Mouse (Mus musculus) lung, postnatal 10 days (tissue): ENCODE data around the gene Snx13.
A peak's percentile ranks its signal among the peaks of the same experiment; 100 is the strongest.

Experiments
- DNase-seq: peaks from one replicate; pipeline ENCODE4 v3.0.0; 2021

Gene Snx13

DNA sequence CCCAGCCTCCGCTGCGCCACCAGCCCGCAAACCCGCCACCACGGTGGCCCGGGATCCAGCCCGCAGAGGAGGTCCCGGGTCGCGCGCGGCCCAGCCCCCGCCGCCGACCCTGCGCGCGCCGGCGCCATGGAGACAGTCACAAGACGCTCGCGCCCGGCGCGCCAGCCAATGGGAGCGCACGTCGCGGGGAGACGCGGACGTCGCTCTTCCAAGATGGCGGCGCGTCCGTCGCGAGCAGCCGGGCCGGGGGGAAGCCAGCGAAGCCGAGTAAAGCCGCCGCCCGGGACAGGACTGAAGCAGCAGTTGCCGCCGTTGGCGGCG is at the start of gene Snx13:
TSS of gene Snx13 (plus strand) at position 188 of the 321 bp plus-strand sequence.
- DNase-seq = peak; percentile 93

DNA sequence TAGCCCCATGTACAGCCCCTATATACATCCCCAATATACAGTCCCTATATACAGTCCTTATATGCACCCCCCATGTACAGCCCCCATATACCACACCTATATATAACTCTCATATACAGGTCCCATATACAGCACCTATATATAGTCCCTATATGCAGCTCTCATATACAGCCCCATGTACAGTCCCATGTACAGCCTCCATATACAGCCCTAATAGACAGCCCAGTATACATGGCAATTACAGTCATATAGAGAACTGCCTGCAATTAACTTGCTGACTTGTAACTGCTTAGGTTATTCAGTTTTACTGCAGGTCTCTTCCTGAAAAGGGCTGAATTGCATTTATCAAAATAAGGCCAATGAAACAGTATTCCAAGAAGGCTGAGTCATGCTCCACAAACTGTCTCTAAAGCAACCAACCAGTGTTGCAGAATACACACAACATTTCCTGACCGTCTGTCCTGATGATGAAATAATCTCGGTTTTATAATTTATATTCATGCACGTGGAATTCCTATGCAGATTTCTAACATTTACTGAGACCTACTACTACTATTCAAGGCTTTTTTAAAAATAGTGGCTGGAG is 49.3 kb upstream of the Snx13 start:
- DNase-seq = no peak

DNA sequence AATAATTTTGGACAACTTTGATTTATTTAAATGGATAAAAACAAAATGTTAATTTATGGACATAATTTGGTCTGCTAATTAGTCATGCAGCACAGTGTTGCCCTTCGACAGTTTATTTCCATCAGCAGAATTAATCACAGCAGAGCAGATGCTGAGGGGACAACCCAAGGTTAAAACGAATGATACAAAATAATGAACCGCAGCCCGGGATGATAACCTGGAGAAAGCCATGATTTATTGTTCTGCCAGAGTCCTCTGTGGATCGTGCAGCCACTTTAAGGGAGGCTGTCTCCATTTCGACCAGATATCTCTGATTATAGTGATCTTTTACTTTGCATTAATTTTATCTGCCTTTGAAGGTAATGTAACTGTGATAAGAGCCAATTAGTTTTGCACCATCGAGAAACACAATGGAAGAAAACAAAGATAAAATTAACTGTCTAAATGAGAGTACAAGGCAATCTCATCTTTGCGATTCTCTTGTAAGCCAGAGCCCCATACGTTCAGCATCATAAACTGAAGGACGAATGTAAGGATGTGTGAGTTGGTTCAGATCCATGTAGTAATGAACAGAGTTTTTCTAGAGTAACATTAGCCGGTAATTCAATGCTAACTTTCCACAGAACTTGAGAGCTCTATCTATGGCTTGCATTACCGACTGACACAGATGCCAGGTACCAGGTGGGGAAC is 48.1 kb upstream of the Snx13 start:
- no peak for DNase-seq

DNA sequence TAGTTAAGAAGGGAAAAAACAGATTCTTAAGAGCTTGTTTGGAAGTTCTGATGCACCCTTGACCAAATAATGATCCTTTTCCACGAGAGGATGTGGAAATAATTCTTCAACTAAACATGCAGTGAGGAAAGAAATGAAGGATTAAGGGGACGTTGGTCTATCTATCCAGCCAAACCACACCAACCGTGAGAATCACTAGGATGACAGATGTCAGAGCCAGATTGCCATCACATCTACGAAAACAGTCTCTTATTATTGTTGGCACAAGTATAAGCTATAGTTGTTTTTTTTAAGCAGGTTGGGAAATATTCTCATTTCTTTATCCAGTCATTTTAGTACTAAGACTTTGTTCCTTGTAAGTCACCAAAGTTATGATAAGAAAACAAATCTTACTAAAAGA is 46.7 kb upstream of the Snx13 start:
- no peak for DNase-seq

DNA sequence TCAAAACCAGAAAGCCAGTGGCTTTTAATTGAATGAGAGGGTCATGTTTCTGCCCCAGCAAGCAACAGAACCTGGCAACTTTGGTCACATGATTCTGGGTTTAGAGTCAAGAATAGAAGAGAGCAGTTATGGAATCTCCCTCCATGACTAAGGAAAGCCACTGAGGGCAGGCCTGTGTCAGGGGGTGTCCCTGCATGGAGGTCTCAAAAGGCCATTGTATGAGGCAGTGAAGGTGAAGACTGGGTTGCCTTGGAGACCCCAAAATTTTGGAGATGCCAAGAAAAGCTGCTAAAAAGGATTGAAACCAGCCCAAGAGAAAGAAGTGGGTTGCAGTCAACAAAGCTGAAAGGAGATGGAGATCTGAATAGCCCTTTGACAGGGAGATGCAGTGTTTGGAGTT is 41.2 kb upstream of the Snx13 start:
- DNase-seq = no peak

DNA sequence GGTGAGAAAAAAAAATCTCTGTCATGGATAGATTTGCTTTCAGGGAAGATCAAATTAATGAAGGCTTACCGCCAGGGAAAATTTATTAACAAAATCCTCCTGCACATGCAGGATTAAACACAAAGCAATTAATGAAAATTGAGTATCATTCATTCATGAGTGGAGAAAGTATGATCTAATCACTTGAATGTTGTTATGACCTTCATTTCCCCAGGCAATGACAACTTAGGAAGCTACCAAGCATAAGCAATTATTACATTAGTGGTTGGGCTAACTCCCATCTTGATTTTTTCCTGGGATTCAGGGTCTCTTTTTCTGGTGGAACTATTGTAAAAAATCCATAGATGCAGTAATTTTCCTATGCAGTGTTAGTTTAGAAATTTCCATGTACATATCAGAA is 39.1 kb upstream of the Snx13 start:
- DNase-seq = no peak

DNA sequence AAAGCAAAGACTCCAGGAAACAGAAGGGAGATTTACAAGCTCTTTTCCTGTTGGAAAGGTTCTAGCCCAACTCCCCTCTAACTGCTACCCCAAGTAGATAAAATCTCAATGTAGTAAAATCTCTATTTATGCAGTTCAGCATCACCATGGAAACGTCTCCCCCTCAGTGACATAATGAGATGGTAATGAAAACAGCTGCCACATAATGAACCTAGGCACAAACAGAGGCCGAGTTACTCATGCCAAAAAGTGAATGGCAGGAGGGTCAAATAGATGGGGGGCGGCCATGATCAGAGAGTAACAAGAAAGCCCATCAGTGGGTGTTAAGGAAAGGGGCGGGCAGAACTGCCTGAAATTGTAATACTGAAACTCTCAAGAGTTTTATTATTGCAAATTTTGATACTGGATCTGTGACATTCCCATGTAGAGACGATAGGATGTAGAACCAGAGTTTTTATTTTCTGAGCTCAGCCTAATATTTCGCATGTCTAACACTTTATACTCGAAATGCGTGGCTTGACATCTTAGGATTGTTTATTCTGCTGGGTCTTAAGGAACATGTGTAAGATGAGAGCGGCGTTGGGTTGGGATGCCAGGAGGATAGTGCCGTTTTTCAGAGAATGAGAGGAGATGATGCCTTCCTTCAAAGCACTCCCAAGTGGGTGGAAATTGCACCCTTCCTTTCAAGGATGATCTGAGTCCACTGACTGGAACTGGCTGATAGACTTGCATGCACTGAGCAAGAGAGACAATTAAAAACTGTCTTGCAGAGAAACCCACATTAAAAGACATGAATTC is 38.4 kb upstream of the Snx13 start:
- no peak for DNase-seq

DNA sequence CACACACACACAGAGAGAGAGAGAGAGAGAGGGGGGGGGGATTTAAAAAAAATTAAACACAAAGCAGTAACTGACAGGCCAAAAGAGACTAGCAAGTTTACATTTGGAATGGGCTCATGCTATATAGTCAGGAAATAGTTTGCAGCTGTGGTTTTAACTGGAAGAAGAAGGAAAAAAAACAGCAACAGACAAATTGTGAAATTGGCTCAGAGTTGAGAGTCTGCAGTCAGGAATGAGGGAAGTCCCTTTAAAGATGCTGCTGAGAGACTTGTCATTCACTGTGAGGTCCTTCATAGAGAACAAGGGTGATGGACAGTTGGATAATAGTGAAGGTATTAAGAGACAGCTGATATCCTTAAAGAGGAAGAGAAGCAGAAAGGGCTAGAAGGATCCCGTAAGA is 35.5 kb upstream of the Snx13 start:
- DNase-seq = no peak

DNA sequence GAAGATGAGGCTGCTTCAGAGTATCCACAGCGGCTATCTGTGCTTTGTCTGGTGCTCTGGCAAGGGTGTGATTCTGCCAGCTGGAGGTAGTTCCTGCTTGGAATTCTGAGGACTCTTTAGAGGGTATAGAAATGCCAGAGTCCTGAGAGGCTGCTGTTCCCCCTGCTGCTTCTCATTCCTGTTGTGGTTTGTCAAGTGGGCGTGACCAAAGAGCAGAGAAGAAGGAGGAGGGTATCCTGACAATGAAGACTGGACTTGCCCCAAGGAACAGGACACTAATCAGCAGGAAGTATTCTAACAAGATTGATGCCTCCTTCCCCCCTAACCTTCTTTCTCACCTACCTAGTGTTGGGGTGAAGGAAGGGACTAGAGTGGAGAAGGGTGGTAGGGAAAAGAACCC is 33.0 kb upstream of the Snx13 start:
- DNase-seq = no peak

DNA sequence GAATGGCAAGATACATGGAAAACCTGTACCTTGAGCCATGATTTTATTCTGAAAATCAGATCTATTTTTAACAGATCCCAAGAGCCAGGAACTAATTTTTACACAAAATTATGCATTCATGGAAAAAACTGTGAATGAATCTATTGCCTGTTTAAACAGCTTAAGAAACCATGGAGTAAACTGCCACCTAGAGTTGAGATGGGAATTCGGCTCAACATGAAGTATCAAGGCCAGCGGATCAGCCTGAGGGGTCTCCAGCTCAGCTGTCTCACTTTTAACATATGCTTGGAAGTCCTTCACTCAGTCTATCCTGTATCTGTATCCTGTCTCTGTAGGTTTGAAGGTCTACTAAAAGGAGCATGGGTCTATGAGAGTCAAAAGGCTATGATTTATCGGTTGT is 30.9 kb upstream of the Snx13 start:
- peak; percentile 7 for DNase-seq

DNA sequence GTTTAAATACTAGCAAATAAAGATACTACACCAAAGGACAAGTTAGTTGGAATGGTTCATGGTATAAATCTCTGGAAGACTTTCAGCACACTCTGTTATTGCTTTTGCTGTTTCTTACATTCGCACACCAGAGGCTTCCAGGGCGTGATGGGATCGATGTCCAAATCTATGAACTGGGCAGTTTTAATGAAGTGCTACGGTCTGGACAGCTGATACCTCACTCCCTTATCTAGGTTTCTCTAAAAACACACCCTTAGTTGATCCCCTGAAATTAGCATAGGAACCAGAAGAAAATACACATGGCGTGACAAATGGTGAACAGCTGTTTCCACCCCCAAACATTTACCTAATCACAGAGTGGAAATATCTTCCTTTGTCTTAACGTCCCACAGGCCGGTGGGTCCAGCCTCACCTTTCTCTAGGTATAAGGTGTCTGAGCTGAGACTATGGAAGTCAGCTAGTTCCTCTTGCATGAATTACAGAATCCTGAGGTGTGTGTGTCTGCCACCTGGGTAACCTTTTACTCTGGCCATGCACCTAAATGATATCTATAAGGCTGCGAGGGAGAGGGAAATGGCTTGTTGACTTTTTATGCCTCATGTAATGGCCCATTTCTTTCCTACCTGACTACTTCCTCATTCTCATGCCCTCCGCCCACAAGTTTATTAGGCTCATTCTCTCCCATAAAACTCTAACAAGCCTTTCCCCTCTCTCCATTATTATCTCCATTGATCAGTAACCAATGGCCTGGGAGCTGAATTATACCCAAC is 30.3 kb upstream of the Snx13 start:
- no peak for DNase-seq

DNA sequence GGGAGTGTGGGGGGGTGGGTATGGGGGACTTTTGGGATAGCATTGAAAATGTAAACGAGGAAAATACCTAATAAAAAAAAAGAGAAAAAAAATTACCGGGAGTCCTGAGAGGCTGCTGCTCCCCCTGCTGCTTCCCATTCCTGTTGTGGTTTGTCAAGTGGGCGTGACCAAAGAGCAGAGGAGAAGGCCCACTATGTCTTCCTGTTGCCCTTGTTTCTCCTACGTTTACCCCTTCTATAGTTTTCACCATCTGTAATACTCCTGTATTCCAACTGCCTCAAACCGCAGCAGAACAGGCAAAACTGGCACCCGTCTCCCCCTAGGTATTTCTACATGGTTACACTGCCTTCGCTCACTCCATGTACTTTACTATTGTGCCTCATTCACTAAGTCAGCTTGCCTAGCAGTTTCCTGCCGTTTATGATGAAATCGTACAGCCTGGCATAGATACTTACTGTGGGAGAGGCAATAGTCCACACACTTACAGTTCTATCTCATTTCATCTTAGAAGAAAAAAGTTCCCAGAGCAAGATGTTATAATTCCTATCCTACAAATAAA is 28.2 kb upstream of the Snx13 start:
- DNase-seq = no peak

DNA sequence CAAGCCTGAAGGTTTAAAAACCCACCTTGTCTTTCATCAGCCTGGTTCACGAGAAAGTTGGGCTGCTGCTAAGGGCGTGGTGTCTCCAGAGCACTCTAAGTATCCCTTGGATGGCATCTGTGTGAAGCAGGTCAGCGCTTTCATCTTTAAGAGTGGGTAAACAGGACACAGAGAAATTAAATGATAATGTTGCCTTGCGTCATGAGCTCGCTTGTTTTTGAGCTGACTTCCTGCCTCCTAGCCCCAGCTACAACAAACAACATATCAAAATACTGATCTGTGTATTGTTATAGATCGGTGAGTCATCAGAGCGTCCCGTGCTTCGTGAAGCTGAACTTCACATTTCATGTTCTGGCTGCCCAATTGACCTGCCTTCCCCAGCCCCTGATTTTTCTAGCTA is 25.7 kb upstream of the Snx13 start:
- peak; percentile 26 for DNase-seq

DNA sequence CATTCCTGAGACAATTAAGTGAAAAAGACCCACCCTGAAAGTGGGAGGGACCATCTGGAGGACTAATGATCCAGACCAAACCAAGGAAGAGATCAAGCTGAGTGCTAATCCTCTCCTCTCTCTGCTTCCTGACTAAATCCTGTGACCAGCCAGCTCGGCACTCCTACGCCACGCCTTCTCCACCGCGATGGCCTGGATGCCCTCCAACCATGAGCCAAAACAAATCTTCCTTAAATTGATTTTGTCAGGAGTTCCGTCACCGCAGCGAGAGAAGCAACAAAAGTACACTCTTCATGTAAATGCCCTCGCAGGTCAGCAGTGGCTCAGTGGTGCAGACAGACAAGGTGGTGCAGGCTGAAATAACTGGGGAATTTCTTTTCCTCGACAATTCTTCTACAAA is 24.9 kb upstream of the Snx13 start:
- peak; percentile 17 for DNase-seq

DNA sequence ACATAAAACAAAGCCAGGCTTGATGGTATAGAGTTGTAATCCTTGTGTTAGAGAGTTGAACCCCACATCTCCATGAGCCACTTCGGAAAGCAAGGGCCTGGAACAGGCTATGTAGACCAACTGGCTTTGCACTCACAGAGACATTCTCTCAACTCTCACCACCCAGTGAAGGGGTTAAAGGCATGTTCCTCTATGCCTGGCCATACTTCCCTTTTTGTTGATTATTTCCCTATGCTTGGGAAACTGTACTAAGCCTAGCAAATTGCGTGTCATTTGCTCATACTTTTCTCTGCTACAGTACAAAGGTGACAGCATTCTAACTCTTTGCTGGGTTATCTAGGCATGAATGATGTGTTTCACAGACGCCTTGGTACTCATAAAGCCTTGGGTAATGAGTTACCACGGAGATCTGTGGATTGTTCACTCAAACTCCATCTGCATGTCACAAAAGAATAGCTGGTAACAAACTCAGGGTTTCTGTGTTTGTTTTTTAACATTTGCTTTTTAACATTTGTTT is 21.0 kb upstream of the Snx13 start:
- no peak for DNase-seq

DNA sequence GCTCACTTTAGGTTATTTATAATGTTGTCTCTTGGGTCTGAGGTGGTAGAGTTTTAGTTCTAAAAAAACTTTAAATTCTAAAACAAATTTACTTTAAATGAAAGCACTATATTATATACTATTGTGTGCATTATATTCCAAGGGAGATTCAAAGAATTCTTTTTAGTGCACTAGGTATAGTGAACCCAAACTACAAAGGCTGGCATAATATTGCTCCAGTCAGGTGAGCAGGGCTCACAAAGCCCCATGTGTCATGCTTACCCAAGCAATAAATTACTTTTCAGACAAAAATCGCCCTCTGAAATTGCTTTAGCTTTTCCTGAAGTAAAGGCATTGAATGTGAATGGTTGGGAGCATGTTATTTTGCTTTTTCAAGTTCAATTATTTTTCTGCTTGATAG is 19.5 kb upstream of the Snx13 start:
- no peak for DNase-seq

DNA sequence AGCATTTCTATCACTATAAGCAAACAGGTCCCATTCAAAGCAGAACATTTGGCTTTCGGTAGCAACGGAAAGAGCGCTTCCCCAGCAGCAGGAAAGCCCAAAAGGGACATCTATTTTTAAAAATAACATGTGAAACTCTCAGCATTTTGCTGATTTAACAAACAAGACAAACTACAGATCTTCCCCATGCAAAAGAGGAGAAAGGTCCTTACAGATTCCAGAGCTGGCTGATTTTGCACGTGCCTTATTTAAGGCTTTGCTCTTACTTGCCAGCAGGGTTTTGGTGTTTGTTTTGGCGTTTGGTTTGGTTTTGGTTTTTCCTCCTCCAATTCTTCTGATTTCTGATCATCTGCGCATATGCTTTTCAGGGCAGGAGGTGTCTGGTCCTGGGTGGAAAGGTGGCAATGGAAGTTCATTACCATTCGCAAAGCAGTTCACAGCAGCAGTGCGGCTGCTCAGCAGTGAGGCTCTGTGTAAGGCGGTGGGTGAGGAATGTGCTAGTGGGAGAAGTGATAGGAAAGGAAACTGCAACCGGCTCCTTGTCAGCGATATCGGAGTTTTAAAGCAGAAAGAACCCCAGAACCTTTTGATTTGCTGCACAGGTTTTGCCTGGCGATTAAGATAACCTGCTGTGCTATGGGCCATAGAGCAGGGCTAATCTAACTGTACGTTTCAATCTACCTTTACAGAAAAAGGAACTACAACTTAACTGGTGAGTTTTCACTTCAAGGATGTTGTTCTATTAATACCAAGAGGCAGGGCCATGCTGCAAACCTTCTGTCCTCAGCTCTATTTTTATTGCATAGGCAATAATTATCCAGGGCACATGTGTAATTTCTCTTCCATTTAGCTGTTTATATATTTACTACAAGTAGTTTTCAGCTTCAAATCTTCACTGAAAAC is 8.1 kb upstream of the Snx13 start:
- DNase-seq = no peak

DNA sequence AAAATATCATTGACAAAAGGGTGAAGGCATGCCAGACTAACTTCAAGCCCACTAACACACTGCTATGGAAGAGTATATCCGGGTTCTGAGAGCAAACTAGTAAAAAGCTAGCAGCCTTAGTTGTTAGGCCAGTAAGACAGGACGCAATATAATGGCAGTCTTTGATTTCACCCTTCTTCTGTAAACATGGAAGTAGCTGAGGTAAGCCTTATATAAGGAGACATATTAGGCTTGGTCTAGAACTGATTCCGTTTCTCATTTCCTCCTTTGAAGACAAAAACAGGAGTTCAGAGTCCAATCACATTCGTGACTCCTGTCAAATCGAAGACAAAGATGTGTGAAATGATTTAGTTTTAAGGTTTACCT is 7.4 kb upstream of the Snx13 start:
- DNase-seq = no peak

DNA sequence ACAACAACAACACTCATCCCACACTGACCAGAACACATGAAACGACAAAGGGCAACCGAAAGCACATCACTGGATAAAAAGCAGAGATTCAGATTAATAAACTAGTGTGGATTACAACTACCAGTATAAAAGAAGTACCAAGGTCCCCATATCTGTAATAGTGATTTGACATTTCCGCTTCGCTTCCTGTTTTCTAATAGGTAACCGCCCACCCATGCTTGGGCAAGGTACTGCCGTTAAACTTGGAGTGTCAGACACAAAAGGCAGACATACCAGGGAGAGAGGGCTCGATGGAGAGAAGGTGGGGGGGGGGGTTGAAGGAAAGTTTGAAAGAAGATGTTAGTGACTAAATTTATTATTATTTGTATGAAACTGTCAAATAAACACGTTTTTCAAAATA is 5.0 kb upstream of the Snx13 start:
- no peak for DNase-seq

DNA sequence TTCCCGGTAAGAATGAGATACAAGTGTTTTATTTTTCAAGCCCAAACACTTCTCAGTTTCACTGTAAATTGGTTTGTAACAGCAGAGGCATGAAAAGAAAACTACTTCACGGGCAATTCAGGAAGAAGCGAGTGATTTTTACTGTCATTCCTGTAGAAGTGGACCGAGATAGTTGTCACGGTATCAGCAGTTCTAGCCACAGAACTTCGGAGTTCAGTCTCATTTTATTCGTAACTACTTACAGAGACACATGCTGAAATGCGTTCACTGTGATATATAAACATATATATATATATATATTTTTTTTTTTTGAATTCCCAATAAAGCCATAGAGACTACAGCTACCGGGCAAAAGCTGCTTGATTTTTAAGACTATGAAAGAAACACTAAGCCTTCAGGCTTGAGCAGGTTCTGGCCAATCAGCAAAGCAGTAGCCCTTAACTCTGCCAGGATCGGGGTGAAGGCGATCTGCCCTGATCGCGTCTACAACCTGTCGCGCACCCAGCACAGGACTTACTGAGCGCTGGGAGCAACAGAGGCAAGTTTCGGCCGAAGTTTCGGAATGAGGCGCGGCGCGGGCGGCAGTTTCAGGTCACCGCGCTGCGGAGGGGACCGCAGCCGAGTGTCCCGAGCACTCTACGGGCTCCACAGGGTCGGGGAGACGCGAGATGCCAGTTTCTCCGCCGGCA is 532 bp upstream of the Snx13 start:
- DNase-seq = no peak
